Mouse (Mus musculus) gastrocnemius, postnatal 4 days (tissue): ENCODE measurements at regions not wholly inside any gene's neighbourhood (a gene's known extent, or its start where the extent isn't known, plus 50 kb on each side); places are given as distances from the start of the nearest gene placed in this dataset.

Experiments used
- DNase-seq, 2 experiments: peaks; one replicate each; pipeline ENCODE4 v3.0.0; 2021 to 2022; ENCODE audit warnings: low spot score in 2 of 2, mixed read lengths in 2 of 2

- DNase-seq, result no peak
These were observed 126.5 kb upstream of the Meis1 start for GRCm38 (mm10) chr11:19145263-19145662.

- DNase-seq, result no peak
These were observed 127.2 kb upstream of the Meis1 start for GRCm38 (mm10) chr11:19145991-19146390.

- DNase-seq, result no peak
These were observed 132.2 kb upstream of the Meis1 start for GRCm38 (mm10) chr11:19151026-19151425.

- no peak for DNase-seq
These were observed 134.9 kb upstream of the Meis1 start for GRCm38 (mm10) chr11:19153714-19154113.

- DNase-seq, result no peak
These were observed 136.2 kb upstream of the Meis1 start for GRCm38 (mm10) chr11:19154813-19155616.

GRCm38 (mm10) chr11:19155617-19155983 is 136.8 kb upstream of the Meis1 start:
- no peak for DNase-seq

GRCm38 (mm10) chr11:19160227-19160626 is 141.4 kb upstream of the Meis1 start:
- no peak for DNase-seq

- DNase-seq, result no peak
These were observed 141.9 kb upstream of the Meis1 start for GRCm38 (mm10) chr11:19160669-19161068.

- DNase-seq, result no peak
These were observed 152.2 kb upstream of the Meis1 start for GRCm38 (mm10) chr11:19170938-19171337.

- DNase-seq, result no peak
These were observed 155.7 kb upstream of the Meis1 start for GRCm38 (mm10) chr11:19174305-19175017.

GRCm38 (mm10) chr11:19179290-19179689 is 160.5 kb upstream of the Meis1 start:
- DNase-seq, result no peak

- DNase-seq, result no peak
These were observed 171.0 kb upstream of the Meis1 start for GRCm38 (mm10) chr11:19189778-19190177.

- no peak for DNase-seq
These were observed 175.7 kb upstream of the Meis1 start for GRCm38 (mm10) chr11:19194464-19194863.

- no peak for DNase-seq
These were observed 179.0 kb upstream of the Meis1 start for GRCm38 (mm10) chr11:19197790-19198189.

GRCm38 (mm10) chr11:19202602-19203517 is 184.1 kb upstream of the Meis1 start:
- no peak for DNase-seq

- no peak for DNase-seq
These were observed 184.7 kb upstream of the Meis1 start for GRCm38 (mm10) chr11:19203518-19203900.

- DNase-seq, result peak in 1 of 2 experiments; percentile 64
These were observed 185.2 kb upstream of the Meis1 start for GRCm38 (mm10) chr11:19203968-19204367.

GRCm38 (mm10) chr11:19204521-19204920 is 185.7 kb upstream of the Meis1 start:
- DNase-seq, result peak in 1 of 2 experiments; percentile 26

- no peak for DNase-seq
These were observed 186.4 kb upstream of the Meis1 start for GRCm38 (mm10) chr11:19205174-19205573.

- DNase-seq, result no peak
These were observed 200.7 kb upstream of the Meis1 start for GRCm38 (mm10) chr11:19219476-19219875.

- no peak for DNase-seq
These were observed 202.7 kb upstream of the Meis1 start for GRCm38 (mm10) chr11:19221442-19221841.

GRCm38 (mm10) chr11:19226756-19227155 is 208.0 kb upstream of the Meis1 start:
- DNase-seq, result no peak
